Mouse (Mus musculus): ENCODE results near the gene Zic1. TPM values are rescaled to one million over a fixed set of nuclear protein-coding genes. Genes with fewer than 3 reads are reported as not detected.

Gene Zic1
- total RNA-seq, 1 experiment: 0.36 TPM

DNA sequence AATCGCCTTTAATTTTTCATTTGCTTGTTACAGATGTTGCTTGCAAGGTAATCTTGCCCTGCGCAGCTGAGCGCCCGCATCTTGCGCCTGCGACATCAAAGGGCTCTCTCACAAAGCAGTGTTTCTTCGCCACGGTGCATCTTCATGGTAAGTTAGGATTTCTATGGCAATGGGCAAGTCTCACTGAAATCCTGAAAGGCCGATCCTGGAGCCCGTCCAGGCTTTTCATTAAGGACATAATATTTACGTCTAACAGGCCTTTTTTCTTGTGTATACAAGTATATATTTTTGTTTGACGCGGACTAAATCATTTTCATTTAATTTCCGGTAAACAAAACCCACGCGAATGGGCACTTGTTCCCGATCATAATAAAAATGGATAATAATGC lies 20.9 kb upstream of the Zic1 start:
- TF ChIP-seq ZNF384 (IDR thresholded peaks at IDR 0.05; ENCODE audit: low read depth, low read length) (no peak), ZC3H11A (IDR thresholded peaks at IDR 0.05; ENCODE audit: borderline replicate concordance, low read depth, low read length) (no peak), CHD2 (IDR thresholded peaks at IDR 0.05; ENCODE audit: low read depth, low read length) (no peak), MAFK (IDR thresholded peaks at IDR 0.05; ENCODE audit: insufficient read depth, low read depth, low read length) (no peak), HCFC1 (IDR thresholded peaks at IDR 0.05; ENCODE audit: borderline replicate concordance, insufficient read depth, low read length) (no peak)
- H3K27ac ChIP-seq (ENCODE audit: insufficient read depth, low read depth, low read length, poor library complexity, severe bottlenecking): no peak overlapping the region
- no peak for DNase-seq (ENCODE audit: low read depth, low spot score)
- no peaks in the 10 kb centered on the region for H3K36me3 ChIP-seq (ENCODE audit: control insufficient read depth, insufficient read depth, low read length, poor library complexity, severe bottlenecking)
- H3K4me1 ChIP-seq (ENCODE audit: control insufficient read depth in 2 of 2, insufficient read depth in 2 of 2, low read length in 2 of 2, poor library complexity in 1 of 2): no peaks in the 10 kb centered on the region
- no peak overlapping the region for H3K4me3 ChIP-seq (ENCODE audit: insufficient read depth in 1 of 2, low read depth in 1 of 2, low read length in 2 of 2, poor library complexity in 1 of 2, severe bottlenecking in 1 of 2)
- no peak overlapping the region for H3K9ac ChIP-seq (ENCODE audit: insufficient read depth, low read depth, low read length, poor library complexity, severe bottlenecking)
- in situ Hi-C loops (cut with MboI; ENCODE audit: low sequenced_read_pairs in 2 of 2, unreplicated experiment in 2 of 2): loop anchor here (25.0 kb wide), 1 partner anchor 1649 kb away; the partner anchor contains the start of gene Ankrd34c (in 2 of the 2)
- no peaks in the 10 kb centered on the region for H3K9me3 ChIP-seq (ENCODE audit: control insufficient read depth, insufficient read depth, low read depth, low read length)

GRCm38 (mm10) chr9:91385561-91386430 lies 20.2 kb upstream of the Zic1 start:
- no peak overlapping the region for H3K4me3 ChIP-seq (ENCODE audit: insufficient read depth in 1 of 2, low read depth in 1 of 2, low read length in 2 of 2, poor library complexity in 1 of 2, severe bottlenecking in 1 of 2)

GRCm38 (mm10) chr9:91384693-91385560 lies 19.3 kb upstream of the Zic1 start:
- Histone ChIP-seq H3K4me1 (ENCODE audit: control insufficient read depth in 2 of 2, insufficient read depth in 2 of 2, low read length in 2 of 2, poor library complexity in 1 of 2) (no peaks in the 10 kb centered on the region), H3K27ac (ENCODE audit: insufficient read depth, low read depth, low read length, poor library complexity, severe bottlenecking) (no peak overlapping the region), H3K9me3 (ENCODE audit: control insufficient read depth, insufficient read depth, low read depth, low read length) (no peaks in the 10 kb centered on the region), H3K9ac (ENCODE audit: insufficient read depth, low read depth, low read length, poor library complexity, severe bottlenecking) (no peak overlapping the region), H3K36me3 (ENCODE audit: control insufficient read depth, insufficient read depth, low read length, poor library complexity, severe bottlenecking) (no peaks in the 10 kb centered on the region), H3K4me3 (ENCODE audit: insufficient read depth in 1 of 2, low read depth in 1 of 2, low read length in 2 of 2, poor library complexity in 1 of 2, severe bottlenecking in 1 of 2) (no peak overlapping the region)
- in situ Hi-C loops (cut with MboI; ENCODE audit: low sequenced_read_pairs in 2 of 2, unreplicated experiment in 2 of 2): loop anchor here (25.0 kb wide), 1 partner anchor 1648 kb away; the partner anchor contains the start of gene Ankrd34c (in 2 of the 2)
- TF ChIP-seq HCFC1 (IDR thresholded peaks at IDR 0.05; ENCODE audit: borderline replicate concordance, insufficient read depth, low read length) (no peak), MAFK (IDR thresholded peaks at IDR 0.05; ENCODE audit: insufficient read depth, low read depth, low read length) (no peak), CHD2 (IDR thresholded peaks at IDR 0.05; ENCODE audit: low read depth, low read length) (no peak), ZC3H11A (IDR thresholded peaks at IDR 0.05; ENCODE audit: borderline replicate concordance, low read depth, low read length) (no peak), ZNF384 (IDR thresholded peaks at IDR 0.05; ENCODE audit: low read depth, low read length) (no peak)
- no peak for DNase-seq (ENCODE audit: low read depth, low spot score)

More at GRCm38 (mm10) chr9:91385561-91386430, 20.2 kb upstream of the Zic1 start:
- DNase-seq (ENCODE audit: low read depth, low spot score): no peak
- Histone ChIP-seq H3K9ac (ENCODE audit: insufficient read depth, low read depth, low read length, poor library complexity, severe bottlenecking) (no peak overlapping the region), H3K4me1 (ENCODE audit: control insufficient read depth in 2 of 2, insufficient read depth in 2 of 2, low read length in 2 of 2, poor library complexity in 1 of 2) (no peaks in the 10 kb centered on the region), H3K9me3 (ENCODE audit: control insufficient read depth, insufficient read depth, low read depth, low read length) (no peaks in the 10 kb centered on the region), H3K36me3 (ENCODE audit: control insufficient read depth, insufficient read depth, low read length, poor library complexity, severe bottlenecking) (no peaks in the 10 kb centered on the region), H3K27ac (ENCODE audit: insufficient read depth, low read depth, low read length, poor library complexity, severe bottlenecking) (no peak overlapping the region)
- TF ChIP-seq MAFK (IDR thresholded peaks at IDR 0.05; ENCODE audit: insufficient read depth, low read depth, low read length) (no peak), ZNF384 (IDR thresholded peaks at IDR 0.05; ENCODE audit: low read depth, low read length) (no peak), HCFC1 (IDR thresholded peaks at IDR 0.05; ENCODE audit: borderline replicate concordance, insufficient read depth, low read length) (no peak), CHD2 (IDR thresholded peaks at IDR 0.05; ENCODE audit: low read depth, low read length) (no peak), ZC3H11A (IDR thresholded peaks at IDR 0.05; ENCODE audit: borderline replicate concordance, low read depth, low read length) (no peak)
- in situ Hi-C loops (cut with MboI; ENCODE audit: low sequenced_read_pairs in 2 of 2, unreplicated experiment in 2 of 2): loop anchor here (25.0 kb wide), 1 partner anchor 1648 kb away; the partner anchor contains the start of gene Ankrd34c (in 2 of the 2)

GRCm38 (mm10) chr9:91384136-91384500 lies 18.5 kb upstream of the Zic1 start:
- Histone ChIP-seq H3K4me1 (ENCODE audit: control insufficient read depth in 2 of 2, insufficient read depth in 2 of 2, low read length in 2 of 2, poor library complexity in 1 of 2) (no peaks in the 10 kb centered on the region), H3K27ac (ENCODE audit: insufficient read depth, low read depth, low read length, poor library complexity, severe bottlenecking) (no peak overlapping the region), H3K4me3 (ENCODE audit: insufficient read depth in 1 of 2, low read depth in 1 of 2, low read length in 2 of 2, poor library complexity in 1 of 2, severe bottlenecking in 1 of 2) (peak overlapping the region; percentile 35 to 48; a peak in 2 of 4 replicates), H3K9me3 (ENCODE audit: control insufficient read depth, insufficient read depth, low read depth, low read length) (no peaks in the 10 kb centered on the region), H3K9ac (ENCODE audit: insufficient read depth, low read depth, low read length, poor library complexity, severe bottlenecking) (no peak overlapping the region), H3K36me3 (ENCODE audit: control insufficient read depth, insufficient read depth, low read length, poor library complexity, severe bottlenecking) (no peaks in the 10 kb centered on the region)
- DNase-seq (ENCODE audit: low read depth, low spot score): no peak
- in situ Hi-C loops (cut with MboI; ENCODE audit: low sequenced_read_pairs in 2 of 2, unreplicated experiment in 2 of 2): loop anchor here (25.0 kb wide), 1 partner anchor 1647 kb away; the partner anchor contains the start of gene Ankrd34c (in 2 of the 2)
- TF ChIP-seq ZNF384 (IDR thresholded peaks at IDR 0.05; ENCODE audit: low read depth, low read length): no peak
- TF ChIP-seq CHD2 (IDR thresholded peaks at IDR 0.05; ENCODE audit: low read depth, low read length): no peak
- no peak for TF ChIP-seq MAFK (IDR thresholded peaks at IDR 0.05; ENCODE audit: insufficient read depth, low read depth, low read length)
- TF ChIP-seq ZC3H11A (IDR thresholded peaks at IDR 0.05; ENCODE audit: borderline replicate concordance, low read depth, low read length): no peak

Data from ES-E14 (cell line).